In the genomic region with DNA sequence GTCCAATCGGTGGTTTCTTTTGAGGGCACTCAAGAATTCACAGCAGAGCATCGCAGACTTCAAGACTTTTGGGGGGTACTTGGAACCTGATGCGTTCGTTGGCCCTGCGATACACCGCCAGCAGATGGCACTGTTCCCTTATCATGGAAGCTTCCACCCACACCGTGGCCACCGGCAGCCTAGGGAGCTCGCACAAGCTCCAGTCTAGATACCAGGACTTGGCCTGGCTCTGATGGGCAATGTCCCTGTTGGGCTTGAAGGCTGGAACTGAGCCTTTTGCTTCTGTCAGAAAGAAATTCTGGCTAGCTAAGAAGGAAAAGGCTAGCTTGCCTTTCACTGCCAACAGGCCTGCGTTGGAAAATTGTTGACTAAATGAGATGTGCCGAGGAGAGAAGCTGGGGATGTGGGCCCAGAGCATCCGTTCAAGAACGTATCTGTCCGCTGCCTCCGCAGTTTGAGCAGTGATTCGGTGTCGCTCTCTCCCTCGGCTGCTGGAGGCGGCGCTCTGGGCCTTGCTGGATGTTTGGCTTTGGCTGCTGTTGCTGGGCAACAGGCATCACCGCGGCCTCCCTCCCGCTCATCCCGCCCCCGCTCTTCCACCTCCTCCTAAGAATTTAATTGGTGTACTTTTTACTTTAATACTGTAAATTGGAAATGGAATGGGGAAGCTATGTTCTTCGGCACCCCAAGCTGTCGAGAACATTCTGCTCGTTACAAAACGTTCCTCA, we compare ENCODE assay signal across 8 mouse cellular contexts. TPM values are rescaled to one million over a fixed set of nuclear protein-coding genes. Genes with fewer than 3 reads are reported as not detected.
DNase-seq lines count a peak whose midpoint lies in the region; ATAC-seq and TF ChIP-seq lines count a peak whose summit lies in the region.

A gene (minus strand): TSS at position 512 of the 728 bp plus-strand sequence.

- DNase-seq in G1E (ENCODE audit: low spot score): peak; percentile 73
- DNase-seq in cerebellum, adult 18-20 months: peak; percentile 95 to 96
- peak; percentile 95 for DNase-seq in forebrain, postnatal 0 days
- peak; percentile 95 for DNase-seq in heart, postnatal 4 days
- peak; percentile 90 to 96 for DNase-seq in layer of hippocampus, adult 8-10 months (ENCODE audit: low spot score in 2 of 2)
- peak; percentile 96 for DNase-seq in lung, embryonic 14.5 days
- peak; percentile 51 to 53 for DNase-seq in thymus, adult 18-20 months

- peaks cover 65% of the 10 kb centered on the region for H3K27me3 ChIP-seq in G1E (ENCODE audit: insufficient read depth, low read length)
- H3K27me3 ChIP-seq in forebrain, postnatal 0 days (ENCODE audit: insufficient read depth, low read length): peaks cover 6% of the 10 kb centered on the region; the same call in 1 of the 2 replicates
- peaks cover 53% of the 10 kb centered on the region for H3K27me3 ChIP-seq in lung, embryonic 14.5 days (ENCODE audit: insufficient read depth, low read length)

- H3K36me3 ChIP-seq in G1E (replicated peaks): no peaks in the 10 kb centered on the region
- no peaks in the 10 kb centered on the region for H3K36me3 ChIP-seq in forebrain, postnatal 0 days (ENCODE audit: insufficient read depth)
- H3K36me3 ChIP-seq in lung, embryonic 14.5 days (ENCODE audit: insufficient read depth): no peaks in the 10 kb centered on the region

- H3K4me2 ChIP-seq in forebrain, postnatal 0 days (ENCODE audit: low read depth): peak within 1 kb of the TSS; percentile 52
- H3K4me2 ChIP-seq in lung, embryonic 14.5 days: peak within 1 kb of the TSS; percentile 50

- H3K4me3 ChIP-seq in G1E (ENCODE audit: low read depth, low read length): peak within 1 kb of the TSS; percentile 46; the same call in 1 of the 2 replicates
- H3K4me3 ChIP-seq in forebrain, postnatal 0 days (ENCODE audit: low read depth, low read length): peak within 1 kb of the TSS; percentile 21
- H3K4me3 ChIP-seq in lung, embryonic 14.5 days (ENCODE audit: low read depth, low read length): peak within 1 kb of the TSS; percentile 5; the same call in 1 of the 2 replicates
- peak within 1 kb of the TSS; percentile 14 for H3K4me3 ChIP-seq in olfactory bulb, adult 2 months (ENCODE audit: insufficient read depth, low read depth, low read length)

- peaks cover 43% of the 10 kb centered on the region for H3K4me1 ChIP-seq in G1E (ENCODE audit: insufficient read depth, low read depth, low read length)
- H3K4me1 ChIP-seq in forebrain, postnatal 0 days (ENCODE audit: insufficient read depth): peaks cover 15% of the 10 kb centered on the region
- H3K4me1 ChIP-seq in lung, embryonic 14.5 days (ENCODE audit: insufficient read depth): peaks cover 4% of the 10 kb centered on the region; the same call in 1 of the 2 replicates
- peaks cover 27% of the 10 kb centered on the region for H3K4me1 ChIP-seq in olfactory bulb, adult 2 months (ENCODE audit: control insufficient read depth, insufficient read depth, low read length)

- H3K9ac ChIP-seq in forebrain, postnatal 0 days: peak within 1 kb of the TSS; percentile 44; the same call in 1 of the 2 replicates
- H3K9ac ChIP-seq in lung, embryonic 14.5 days: 0 out of 2 replicates have a peak within 1 kb of the TSS, but pooled peaks have one; percentile 2

- 0 out of 2 replicates have a peak, but pooled peaks have one; percentile 52 for TF ChIP-seq POLR2A in olfactory bulb, adult 2 months (IDR thresholded peaks at IDR 0.05; ENCODE audit: insufficient read depth, low read depth, low read length)

- H3K27ac ChIP-seq in forebrain, postnatal 0 days (ENCODE audit: low read depth, low read length): peak within 1 kb of the TSS; percentile 80
- no peak within 1 kb of the TSS for H3K27ac ChIP-seq in lung, embryonic 14.5 days (ENCODE audit: low read depth)
- H3K27ac ChIP-seq in olfactory bulb, adult 2 months (ENCODE audit: insufficient read depth, low read depth, low read length): peak within 1 kb of the TSS; percentile 87

- under 1% methylated on average over 29 of the region's 29 CpGs for WGBS in forebrain, postnatal 0 days
- WGBS in lung, embryonic 14.5 days: 3% methylated on average over 29 of the region's 29 CpGs
- 2% methylated on average over 29 of the region's 29 CpGs for WGBS in olfactory bulb, adult 2 months

- peak; percentile 88 for TF ChIP-seq CTCF in G1E (IDR thresholded peaks at IDR 0.05; ENCODE audit: low read depth, low read length)
- peak; percentile 91 for TF ChIP-seq CTCF in forebrain, postnatal 0 days (IDR thresholded peaks at IDR 0.05; ENCODE audit: low read depth)
- TF ChIP-seq CTCF in lung, embryonic 14.5 days (IDR thresholded peaks at IDR 0.05; ENCODE audit: low read depth): peak; percentile 96
- peak; percentile 92 for TF ChIP-seq CTCF in olfactory bulb, adult 2 months (IDR thresholded peaks at IDR 0.05; ENCODE audit: insufficient read depth, low read depth, low read length)

- ATAC-seq in G1E (ENCODE audit: extremely low read depth, insufficient number of reproducible peaks, low FRiP score, poor library complexity, severe bottlenecking): no peak
- peak; percentile 89 for ATAC-seq in forebrain, postnatal 0 days
- peak; percentile 74 for ATAC-seq in lung, embryonic 14.5 days (ENCODE audit: insufficient read depth)

- H3K9me3 ChIP-seq in G1E (replicated peaks): no peaks in the 10 kb centered on the region
- no peaks in the 10 kb centered on the region for H3K9me3 ChIP-seq in forebrain, postnatal 0 days (ENCODE audit: low read length)
- no peaks in the 10 kb centered on the region for H3K9me3 ChIP-seq in lung, embryonic 14.5 days (ENCODE audit: low read depth, low read length)

RNA-seq across cellular contexts. Expression of the gene that starts here (rescaled TPM):
- total RNA-seq in G1E (2014; fragmentation: Nextera tagmentation): not detected in 2 replicates
- 0.16 TPM in 1 of 2 replicates, not detected in the other for total RNA-seq in G1E (2017)
- polyA plus RNA-seq in G1E (2012): not detected in 2 replicates
- 1.7 TPM in 1 of 2 replicates, not detected in the other for total RNA-seq in forebrain, postnatal 0 days (2014; rRNA removed)
- polyA plus RNA-seq in forebrain, postnatal 0 days (2015; fragmentation: Nextera tagmentation; extraction: Ambion mirVana): not detected in 2 replicates
- not detected for total RNA-seq in heart, postnatal 4 days (2021)
- under 1 TPM in 1 of 4 experiments, not detected in 3; 0.69 TPM for total RNA-seq in layer of hippocampus, adult 8-10 months (2022)
- polyA plus RNA-seq in lung, embryonic 14.5 days (2014; fragmentation: Nextera tagmentation; extraction: Ambion mirVana): not detected in 2 replicates
- not detected in 2 replicates for polyA plus RNA-seq in olfactory bulb, adult 2 months (2012; ENCODE audit: insufficient read depth, insufficient read length, low replicate concordance, missing spikeins)

Comparison
In these comparisons a context has a peak if more than half of its experiments do, and no peak if none do; other contexts are left out.
1. Peak in DNase-seq and H3K4me3 ChIP-seq in G1E; RNA of the gene not detected or under 1 TPM.
2. Peak in DNase-seq in heart, postnatal 4 days; RNA of the gene not detected or under 1 TPM.
3. Peak in DNase-seq in layer of hippocampus, adult 8-10 months; RNA of the gene not detected or under 1 TPM.
4. Peak in DNase-seq, ATAC-seq, H3K4me3 ChIP-seq, H3K9ac ChIP-seq and H3K4me2 ChIP-seq in lung, embryonic 14.5 days; RNA of the gene not detected or under 1 TPM.